Mouse (Mus musculus) thymus, adult 2 months (tissue): Measurements from ENCODE around the gene Dicer1. TPM values are rescaled to one million over a fixed set of nuclear protein-coding genes. Genes with fewer than 3 reads are reported as not detected.

ENCODE experiments used
- DNase-seq: peaks from one replicate; pipeline ENCODE4 v3.0.0; 2021
- H3K27ac ChIP-seq: fragments of 200-500 bp; 2 replicates; pipeline ENCODE4 v1.5.1; 2012; ENCODE audit warnings: low read length, control low read depth; ENCODE audit not compliant: control insufficient read depth, insufficient read depth
- H3K27me3 ChIP-seq: fragments of 200-500 bp; 2 replicates; pipeline ENCODE4 v1.6.1; 2012; ENCODE audit warnings: mild to moderate bottlenecking, low read length, moderate library complexity, mixed read lengths; ENCODE audit not compliant: control insufficient read depth, insufficient read depth
- H3K36me3 ChIP-seq: fragments of 200-500 bp; 2 replicates; pipeline ENCODE4 v1.6.1; 2012; ENCODE audit warnings: mild to moderate bottlenecking, low read length, moderate library complexity; ENCODE audit not compliant: control insufficient read depth, insufficient read depth
- H3K4me1 ChIP-seq: fragments of 200-500 bp; replicated peaks from 2 replicates; pipeline ENCODE4 v1.6.1; 2012; ENCODE audit warnings: low read length; ENCODE audit not compliant: control insufficient read depth, insufficient read depth
- H3K4me3 ChIP-seq: fragments of 200-500 bp; 2 replicates; pipeline ENCODE4 v1.5.1; 2012; ENCODE audit warnings: mild to moderate bottlenecking, low read length, control low read depth, moderate library complexity; ENCODE audit not compliant: control insufficient read depth, insufficient read depth
- CTCF ChIP-seq: fragments of 200-500 bp; IDR thresholded peaks from 2 replicates; pipeline ENCODE4 v1.5.1; 2012; ENCODE audit warnings: mild to moderate bottlenecking, control low read depth, low read length, moderate library complexity, borderline replicate concordance; ENCODE audit not compliant: control insufficient read depth, poor library complexity, insufficient read depth; ENCODE audit errors: extremely low read depth
- POLR2A ChIP-seq: fragments of 200-500 bp; IDR thresholded peaks from 2 replicates; pipeline ENCODE4 v1.6.1; 2012; ENCODE audit warnings: mild to moderate bottlenecking, low read length, control low read depth, moderate library complexity; ENCODE audit not compliant: control insufficient read depth, poor library complexity, insufficient read depth; ENCODE audit errors: extremely low read depth
- WGBS: fragments of 180-500 bp; shearing (Covaris S2); methylation state at CpG from one replicate; pipeline ENCODE4 v1.1.7; 2018; 5-methylcytosine and 5-hydroxymethylcytosine counted together
- polyA plus RNA-seq: library from polyadenylated mRNA; depleted of rRNA; stranded (reverse); fragments of >200 nt; gene quantifications from 2 replicates; pipeline ENCODE4 v1.2.3, GENCODE M21; 2012

The Dicer1 gene
- polyA plus RNA-seq, 1 experiment = 14.8 TPM

- Histone ChIP-seq H3K4me1 (no peaks in the 10 kb centered on the region), H3K4me3 (no peak overlapping the region), H3K27ac (no peak overlapping the region), H3K36me3 (no peaks in the 10 kb centered on the region), H3K27me3 (no peaks in the 10 kb centered on the region)
- 91% methylated on average over 7 of the region's 7 CpGs for WGBS
- DNase-seq = no peak
- TF ChIP-seq CTCF (no peak), POLR2A (no peak)
Observed at GRCm38 (mm10) chr12:104758066-104758465, 6.3 kb upstream of the Dicer1 start.

- 77% methylated on average over 4 of the region's 4 CpGs for WGBS
- H3K27me3 ChIP-seq = no peaks in the 10 kb centered on the region
- H3K36me3 ChIP-seq = no peaks in the 10 kb centered on the region
- no peak for TF ChIP-seq CTCF
- TF ChIP-seq POLR2A = no peak
- H3K4me3 ChIP-seq = no peak overlapping the region
- H3K4me1 ChIP-seq = peaks cover 15% of the 10 kb centered on the region
- H3K27ac ChIP-seq = no peak overlapping the region
- no peak for DNase-seq
Observed at GRCm38 (mm10) chr12:104753686-104754085, 1.9 kb upstream of the Dicer1 start.

GRCm38 (mm10) chr12:104751331-104751813 is 380 bp downstream of the Dicer1 start:
- Histone ChIP-seq H3K27me3 (no peaks in the 10 kb centered on the region), H3K36me3 (no peaks in the 10 kb centered on the region), H3K27ac (0 out of 2 replicates have a peak overlapping the region, but pooled peaks have one; percentile 7), H3K4me1 (peaks cover 15% of the 10 kb centered on the region), H3K4me3 (peak overlapping the region; percentile 93)
- under 1% methylated on average over 52 of the region's 52 CpGs for WGBS
- DNase-seq = peak; percentile 42
- TF ChIP-seq POLR2A (no peak), CTCF (no peak)

- 71% methylated on average over 2 of the region's 2 CpGs for WGBS
- peaks cover 15% of the 10 kb centered on the region for H3K4me1 ChIP-seq
- no peak overlapping the region for H3K4me3 ChIP-seq
- TF ChIP-seq POLR2A = no peak
- TF ChIP-seq CTCF = no peak
- no peak for DNase-seq
- H3K27ac ChIP-seq = no peak overlapping the region
- H3K27me3 ChIP-seq = no peaks in the 10 kb centered on the region
- no peaks in the 10 kb centered on the region for H3K36me3 ChIP-seq
Observed at GRCm38 (mm10) chr12:104748946-104749345, 2.8 kb downstream of the Dicer1 start.

- WGBS = 98% methylated on average over 5 of the region's 5 CpGs
- no peak overlapping the region for H3K27ac ChIP-seq
- TF ChIP-seq CTCF = no peak
- TF ChIP-seq POLR2A = no peak
- H3K4me1 ChIP-seq = peaks cover 13% of the 10 kb centered on the region
- no peaks in the 10 kb centered on the region for H3K27me3 ChIP-seq
- no peak overlapping the region for H3K4me3 ChIP-seq
- no peak for DNase-seq
- no peaks in the 10 kb centered on the region for H3K36me3 ChIP-seq
Observed at GRCm38 (mm10) chr12:104747252-104747651, 4.5 kb downstream of the Dicer1 start.

- H3K27ac ChIP-seq = no peak overlapping the region
- H3K36me3 ChIP-seq = no peaks in the 10 kb centered on the region
- WGBS = 99% methylated on average over 2 of the region's 2 CpGs
- TF ChIP-seq CTCF (no peak), POLR2A (no peak)
- no peak for DNase-seq
- no peaks in the 10 kb centered on the region for H3K27me3 ChIP-seq
- no peak overlapping the region for H3K4me3 ChIP-seq
- H3K4me1 ChIP-seq = peaks cover 13% of the 10 kb centered on the region
Observed at GRCm38 (mm10) chr12:104746601-104747000, 5.2 kb downstream of the Dicer1 start.

GRCm38 (mm10) chr12:104743687-104744086 is 8.1 kb downstream of the Dicer1 start:
- no peaks in the 10 kb centered on the region for H3K27me3 ChIP-seq
- H3K36me3 ChIP-seq = no peaks in the 10 kb centered on the region
- no peak overlapping the region for H3K4me3 ChIP-seq
- no peaks in the 10 kb centered on the region for H3K4me1 ChIP-seq
- H3K27ac ChIP-seq = no peak overlapping the region
- TF ChIP-seq POLR2A (no peak), CTCF (no peak)
- 93% methylated on average over 4 of the region's 4 CpGs for WGBS
- DNase-seq = no peak
